Comparison of ENCODE assay signal across 9 mouse cellular contexts in the genomic region with DNA sequence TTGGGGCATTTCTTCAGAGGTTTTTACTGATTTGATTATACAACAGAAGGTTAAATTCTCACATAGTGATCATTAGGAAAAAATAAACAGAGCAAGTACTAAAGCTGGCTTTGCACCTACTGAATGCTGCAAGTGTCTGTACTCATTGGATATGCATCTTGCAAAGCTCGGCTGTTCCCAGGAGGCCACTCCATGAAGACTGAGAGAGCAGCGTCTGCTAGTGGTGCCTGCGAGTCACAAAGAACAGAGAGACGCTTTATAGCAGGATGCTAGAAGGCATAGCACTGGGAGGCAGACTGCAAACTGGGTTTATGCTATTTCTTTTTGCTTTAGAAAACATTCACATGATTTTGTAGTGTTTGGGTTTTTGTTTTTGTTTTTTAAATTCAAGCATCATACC.
DNase-seq lines count a peak whose midpoint lies in the region; ATAC-seq and TF ChIP-seq lines count a peak whose summit lies in the region.
"Had no signal": no experiment of that assay in that cellular context is flagged by ENCODE, and none has a peak within 500 bp of the region (broad histone marks: within the 10 kb centered on the region; RNA-seq: fewer than 3 reads in every experiment).

No protein-coding gene starts in this region.

- no peak overlapping the region for H3K4me2 ChIP-seq in limb, embryonic 12.5 days
- no peak overlapping the region; the same call in 1 of the 2 replicates for H3K4me2 ChIP-seq in hindbrain, postnatal 0 days (ENCODE audit: low read depth, low read length)
- H3K4me2 ChIP-seq in stomach, postnatal 0 days (replicated peaks; ENCODE audit: low read depth) = no peak overlapping the region

- WGBS in limb, embryonic 12.5 days = 16% methylated on average over 4 of the region's 4 CpGs
- 30% methylated on average over 4 of the region's 4 CpGs for WGBS in limb, embryonic 10.5 days
- WGBS in hindbrain, postnatal 0 days = 5% methylated on average over 4 of the region's 4 CpGs
- WGBS in stomach, postnatal 0 days = 26% methylated on average over 4 of the region's 4 CpGs

- peak; percentile 70 for TF ChIP-seq CTCF in hindbrain, postnatal 0 days (IDR thresholded peaks at IDR 0.05; ENCODE audit: low read depth)
- peak; percentile 34; the same call in 1 of the 2 replicates for TF ChIP-seq CTCF in stomach, postnatal 0 days (IDR thresholded peaks at IDR 0.05; ENCODE audit: low read depth)

- H3K27me3 ChIP-seq in limb, embryonic 12.5 days = no peaks in the 10 kb centered on the region
- H3K27me3 ChIP-seq in limb, embryonic 10.5 days (ENCODE audit: low read depth, poor library complexity, severe bottlenecking) = no peaks in the 10 kb centered on the region
- H3K27me3 ChIP-seq in hindbrain, postnatal 0 days (ENCODE audit: insufficient read depth, low read length) = no peaks in the 10 kb centered on the region
- H3K27me3 ChIP-seq in stomach, postnatal 0 days (ENCODE audit: control insufficient read depth, insufficient read depth, low read length) = no peaks in the 10 kb centered on the region
- H3K27me3 ChIP-seq: CH12.LX had no signal

- no peak overlapping the region for H3K9ac ChIP-seq in limb, embryonic 12.5 days (replicated peaks)
- no peak overlapping the region for H3K9ac ChIP-seq in hindbrain, postnatal 0 days (replicated peaks; ENCODE audit: low read length)
- no peak overlapping the region for H3K9ac ChIP-seq in stomach, postnatal 0 days (ENCODE audit: low read length)

- no peak overlapping the region for H3K4me3 ChIP-seq in limb, embryonic 12.5 days (replicated peaks)
- no peak overlapping the region for H3K4me3 ChIP-seq in limb, embryonic 10.5 days
- H3K4me3 ChIP-seq in hindbrain, postnatal 0 days (ENCODE audit: low read length) = no peak overlapping the region
- no peak overlapping the region for H3K4me3 ChIP-seq in stomach, postnatal 0 days (ENCODE audit: low read depth, low read length)

- H3K4me1 ChIP-seq in limb, embryonic 12.5 days (replicated peaks) = no peaks in the 10 kb centered on the region
- H3K4me1 ChIP-seq in limb, embryonic 10.5 days = no peaks in the 10 kb centered on the region
- H3K4me1 ChIP-seq in hindbrain, postnatal 0 days (ENCODE audit: insufficient read depth, low read length) = no peaks in the 10 kb centered on the region
- H3K4me1 ChIP-seq in stomach, postnatal 0 days (replicated peaks; ENCODE audit: control insufficient read depth, insufficient read depth) = no peaks in the 10 kb centered on the region

- H3K36me3 ChIP-seq in limb, embryonic 12.5 days = no peaks in the 10 kb centered on the region
- H3K36me3 ChIP-seq in limb, embryonic 10.5 days = no peaks in the 10 kb centered on the region
- no peaks in the 10 kb centered on the region for H3K36me3 ChIP-seq in hindbrain, postnatal 0 days (ENCODE audit: insufficient read depth, low read length)
- no peaks in the 10 kb centered on the region for H3K36me3 ChIP-seq in stomach, postnatal 0 days (ENCODE audit: control insufficient read depth, insufficient read depth, low read length)

- TF ChIP-seq EP300 in stomach, postnatal 0 days (optimal IDR thresholded peaks at IDR 0.05) = no peak

- intact Hi-C loops in gastrocnemius, postnatal 14 days (cut with DNase I; ENCODE audit: low total_unique reads) = no loop called here

- no peak overlapping the region for H3K27ac ChIP-seq in limb, embryonic 12.5 days
- no peak overlapping the region for H3K27ac ChIP-seq in limb, embryonic 10.5 days
- H3K27ac ChIP-seq in hindbrain, postnatal 0 days = peak overlapping the region; percentile 36; the same call in 1 of the 2 replicates
- no peak overlapping the region for H3K27ac ChIP-seq in stomach, postnatal 0 days (replicated peaks)

- 0 out of 2 replicates have a peak, but pooled peaks have one; percentile 20 for ATAC-seq in limb, embryonic 12.5 days (ENCODE audit: insufficient number of reproducible peaks, insufficient read depth, low FRiP score, low TSS enrichment, low read depth)
- peak; percentile 85 for ATAC-seq in hindbrain, postnatal 0 days
- ATAC-seq in stomach, postnatal 0 days (ENCODE audit: low FRiP score, low TSS enrichment) = no peak

- H3K9me3 ChIP-seq in limb, embryonic 12.5 days = no peaks in the 10 kb centered on the region
- no peaks in the 10 kb centered on the region for H3K9me3 ChIP-seq in limb, embryonic 10.5 days (replicated peaks)
- no peaks in the 10 kb centered on the region for H3K9me3 ChIP-seq in hindbrain, postnatal 0 days (ENCODE audit: low read length)
- no peaks in the 10 kb centered on the region for H3K9me3 ChIP-seq in stomach, postnatal 0 days (ENCODE audit: control insufficient read depth, low read length)

- DNase-seq in limb, embryonic 10.5 days (ENCODE audit: low spot score) = no peak
- peak; percentile 91 for DNase-seq in hindbrain, postnatal 0 days (ENCODE audit: low spot score)
- peak; percentile 18 for DNase-seq in mesoderm, embryonic 11.5 days (ENCODE audit: low read depth, low spot score)
- DNase-seq in stomach, postnatal 0 days (ENCODE audit: low spot score) = no peak
- no peak for DNase-seq in adipocyte (ENCODE audit: low spot score)
- no peak for DNase-seq in gastrocnemius, postnatal 14 days
- no peak for DNase-seq in urinary bladder, adult 2 months (ENCODE audit: low spot score)

Comparison
In these comparisons a context has a peak if more than half of its experiments do, and no peak if none do; other contexts are left out.
1. DNase-seq: peak in hindbrain, postnatal 0 days (single experiment) and mesoderm, embryonic 11.5 days (single experiment); none in limb, embryonic 10.5 days (single experiment), stomach, postnatal 0 days (single experiment), adipocyte (single experiment), gastrocnemius, postnatal 14 days (single experiment) and urinary bladder, adult 2 months (single experiment).